Mouse (Mus musculus) cerebellum, postnatal 10 days (tissue): Measurements from ENCODE around the gene Prss16.
A peak's percentile ranks its signal among the peaks of the same experiment; 100 is the strongest.

ENCODE experiments used
- DNase-seq, 2 experiments: peaks; one replicate each; pipeline ENCODE4 v3.0.0; 2021; ENCODE audit warnings: mixed read lengths in 2 of 2

Gene Prss16

DNA sequence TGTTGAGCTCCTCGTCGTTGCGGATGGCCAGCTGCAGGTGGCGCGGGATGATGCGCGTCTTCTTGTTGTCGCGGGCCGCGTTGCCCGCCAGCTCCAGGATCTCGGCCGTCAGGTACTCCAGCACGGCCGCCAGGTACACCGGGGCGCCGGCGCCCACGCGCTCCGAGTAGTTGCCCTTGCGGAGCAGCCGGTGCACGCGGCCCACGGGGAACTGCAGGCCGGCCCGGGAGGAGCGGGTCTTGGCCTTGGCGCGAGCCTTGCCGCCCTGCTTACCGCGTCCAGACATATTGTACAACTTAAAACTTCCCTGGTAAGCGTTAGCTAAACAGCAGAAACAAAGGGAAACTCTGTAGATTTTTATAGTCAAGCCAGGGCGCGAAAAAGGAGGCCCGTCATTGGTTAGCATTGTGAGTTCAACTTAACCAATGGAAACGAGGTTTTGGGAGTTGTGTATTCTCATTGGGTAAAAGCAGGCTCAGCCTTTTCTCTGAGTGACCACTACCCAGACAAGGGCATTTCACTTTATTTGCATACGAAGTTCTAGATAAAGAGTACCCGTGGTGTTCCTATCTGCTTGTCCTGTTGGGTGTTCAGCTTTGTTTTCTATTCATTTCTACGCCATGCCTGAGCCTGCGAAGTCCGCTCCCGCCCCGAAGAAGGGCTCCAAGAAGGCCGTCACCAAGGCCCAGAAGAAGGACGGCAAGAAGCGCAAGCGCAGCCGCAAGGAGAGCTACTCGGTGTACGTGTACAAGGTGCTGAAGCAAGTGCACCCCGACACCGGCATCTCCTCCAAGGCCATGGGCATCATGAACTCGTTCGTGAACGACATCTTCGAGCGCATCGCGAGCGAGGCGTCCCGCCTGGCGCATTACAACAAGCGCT lies 26.0 kb upstream of the Prss16 start, which contains the start of the genes Hist1h2ah and Hist1h2bk:
Hist1h2ah (minus strand) TSS at position 302 of the 882 bp plus-strand sequence.
Hist1h2bk (plus strand) TSS at position 604 of the 882 bp plus-strand sequence.
- DNase-seq, result peak; percentile 85 to 89

DNA sequence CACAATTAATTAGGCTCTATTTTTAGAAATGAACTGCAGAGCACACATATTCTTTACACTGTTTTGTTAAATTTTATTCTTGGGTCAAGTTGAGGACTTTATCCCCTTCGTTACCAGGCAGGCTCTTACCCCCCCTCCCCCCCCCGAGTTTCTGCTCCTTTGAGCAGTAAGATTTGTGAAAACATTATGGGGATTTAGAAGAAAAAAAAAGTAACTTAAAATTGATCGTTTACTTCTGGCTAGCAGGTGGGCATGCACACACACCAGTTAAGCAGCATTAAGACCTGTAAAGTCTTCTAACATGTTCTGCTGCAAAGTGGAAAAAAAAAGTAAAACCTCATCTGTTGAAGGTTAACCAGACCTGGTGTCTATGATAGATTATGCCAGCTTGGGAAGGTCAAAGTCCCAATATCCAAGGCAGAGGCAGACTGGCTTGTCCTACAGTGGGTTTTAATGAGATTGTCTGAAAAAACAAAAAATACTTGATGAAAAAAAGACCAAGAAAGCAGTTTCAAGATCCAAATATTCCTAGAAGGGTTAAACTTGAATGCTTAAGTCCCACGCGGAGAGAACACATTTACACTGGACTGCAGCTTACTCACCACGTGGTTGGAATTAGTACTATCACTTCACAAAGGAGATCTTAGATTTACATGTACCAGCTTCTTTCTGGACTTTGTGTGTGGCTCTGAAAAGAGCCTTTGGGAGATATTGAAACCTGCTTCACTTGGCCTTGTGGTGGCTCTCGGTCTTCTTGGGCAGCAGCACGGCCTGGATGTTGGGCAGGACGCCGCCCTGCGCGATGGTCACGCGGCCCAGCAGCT lies 25.1 kb upstream of the Prss16 start:
- DNase-seq, result no peak

DNA sequence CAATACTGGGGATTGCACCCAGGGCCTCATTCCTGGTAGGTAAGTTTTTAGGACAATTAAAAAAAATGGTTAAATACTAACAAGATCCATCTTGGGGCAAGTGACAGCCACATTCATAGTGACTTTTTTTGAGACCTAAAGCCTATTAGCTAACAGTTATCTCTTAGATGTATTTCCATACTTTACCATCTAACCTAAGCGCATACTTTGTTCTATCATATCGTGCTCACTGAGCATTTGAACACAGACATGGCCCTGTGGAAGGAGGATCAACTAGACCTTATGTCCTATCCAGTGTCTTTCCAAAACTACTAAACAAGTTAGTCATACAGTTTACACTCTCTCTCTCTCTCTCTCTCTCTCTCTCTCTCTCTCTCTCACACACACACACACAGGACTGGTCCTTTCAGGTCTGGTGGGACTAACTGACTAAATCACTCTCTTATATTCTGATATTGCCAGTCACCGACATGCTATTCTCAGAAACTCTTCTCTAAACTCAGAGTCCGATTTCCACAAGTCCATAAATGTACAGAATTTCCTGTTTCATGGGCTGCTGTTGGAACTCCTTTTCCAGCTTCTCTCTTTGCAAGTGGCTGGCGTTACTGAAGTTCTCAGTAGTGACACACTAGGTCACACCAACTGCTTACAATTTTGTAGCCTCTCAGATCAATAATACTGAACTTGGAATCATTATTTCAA lies 24.4 kb upstream of the Prss16 start:
- no peak for DNase-seq

DNA sequence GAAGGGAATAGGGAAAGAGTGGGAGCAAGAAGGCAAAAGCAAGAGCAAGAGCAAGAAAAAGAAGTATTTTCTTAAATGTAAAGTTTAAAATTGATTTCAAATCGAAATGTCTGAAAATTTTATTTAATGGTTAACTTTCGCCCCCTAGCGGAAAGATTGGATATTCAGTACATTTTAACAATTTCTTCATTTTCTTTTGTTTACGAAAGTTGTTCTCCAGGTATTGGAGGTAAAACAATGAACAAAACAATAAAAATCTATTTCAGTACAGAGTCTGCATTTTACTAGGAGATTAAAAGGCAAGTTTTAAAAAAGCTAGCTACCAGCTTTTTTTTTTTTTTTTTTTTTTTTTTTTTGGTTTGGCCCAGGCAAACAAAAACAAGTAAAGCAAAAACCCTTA lies 21.0 kb upstream of the Prss16 start:
- DNase-seq, result peak in 1 of 2 experiments; percentile 72

DNA sequence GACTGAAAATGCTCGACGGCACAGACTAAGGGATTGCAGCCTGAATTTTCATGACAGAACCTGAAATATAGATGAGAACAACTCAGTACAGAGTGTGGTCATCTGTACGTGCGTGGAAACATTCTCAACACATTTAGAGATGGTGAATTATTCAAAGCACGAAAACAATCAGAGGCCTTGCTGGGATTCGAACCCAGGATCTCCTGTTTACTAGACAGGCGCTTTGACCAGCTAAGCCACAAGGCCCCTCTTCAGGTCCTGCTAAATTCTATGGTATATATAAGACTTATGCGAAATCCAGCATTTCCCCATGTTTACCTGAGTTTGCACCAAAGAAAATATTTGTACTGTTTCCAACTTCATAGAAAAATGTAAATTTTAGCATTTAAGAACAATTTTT lies 20.4 kb upstream of the Prss16 start:
- peak in 1 of 2 experiments; percentile 41 for DNase-seq

DNA sequence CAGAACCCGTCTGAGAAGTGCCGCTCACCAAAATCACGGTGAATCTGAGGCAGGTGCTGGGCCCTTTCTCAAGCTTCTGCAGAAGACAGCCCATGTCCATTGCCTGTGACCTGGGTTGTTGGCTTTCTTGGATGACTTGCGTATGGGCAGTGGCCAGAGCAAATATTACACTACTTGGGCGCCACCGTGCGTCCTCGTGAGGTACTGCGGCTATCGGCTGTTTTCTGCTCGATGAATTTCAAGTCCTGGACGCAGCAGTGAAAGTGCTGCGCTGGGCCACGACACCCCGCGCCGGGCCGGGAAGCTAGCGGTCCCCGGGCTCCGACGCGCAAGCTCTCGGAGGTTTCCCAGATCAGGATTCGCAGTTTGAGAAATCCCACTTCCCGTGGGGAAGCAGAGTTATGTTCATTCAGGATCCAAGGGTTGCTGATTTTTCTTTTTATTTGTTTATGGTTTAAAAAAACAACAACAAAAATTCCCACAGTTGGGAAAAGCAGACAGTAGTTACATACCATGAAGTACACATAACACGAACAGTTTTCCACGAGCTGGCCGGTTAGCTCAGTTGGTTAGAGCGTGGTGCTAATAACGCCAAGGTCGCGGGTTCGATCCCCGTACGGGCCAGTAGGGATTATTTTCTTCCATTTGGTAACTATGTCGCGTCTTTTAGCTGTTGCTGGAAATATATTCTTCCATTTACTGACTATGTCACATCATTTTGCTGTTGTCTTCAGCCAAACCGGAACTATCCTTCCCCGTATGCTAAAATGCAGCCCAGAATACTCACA lies 19.3 kb upstream of the Prss16 start:
- DNase-seq, result peak; percentile 97 to 98

DNA sequence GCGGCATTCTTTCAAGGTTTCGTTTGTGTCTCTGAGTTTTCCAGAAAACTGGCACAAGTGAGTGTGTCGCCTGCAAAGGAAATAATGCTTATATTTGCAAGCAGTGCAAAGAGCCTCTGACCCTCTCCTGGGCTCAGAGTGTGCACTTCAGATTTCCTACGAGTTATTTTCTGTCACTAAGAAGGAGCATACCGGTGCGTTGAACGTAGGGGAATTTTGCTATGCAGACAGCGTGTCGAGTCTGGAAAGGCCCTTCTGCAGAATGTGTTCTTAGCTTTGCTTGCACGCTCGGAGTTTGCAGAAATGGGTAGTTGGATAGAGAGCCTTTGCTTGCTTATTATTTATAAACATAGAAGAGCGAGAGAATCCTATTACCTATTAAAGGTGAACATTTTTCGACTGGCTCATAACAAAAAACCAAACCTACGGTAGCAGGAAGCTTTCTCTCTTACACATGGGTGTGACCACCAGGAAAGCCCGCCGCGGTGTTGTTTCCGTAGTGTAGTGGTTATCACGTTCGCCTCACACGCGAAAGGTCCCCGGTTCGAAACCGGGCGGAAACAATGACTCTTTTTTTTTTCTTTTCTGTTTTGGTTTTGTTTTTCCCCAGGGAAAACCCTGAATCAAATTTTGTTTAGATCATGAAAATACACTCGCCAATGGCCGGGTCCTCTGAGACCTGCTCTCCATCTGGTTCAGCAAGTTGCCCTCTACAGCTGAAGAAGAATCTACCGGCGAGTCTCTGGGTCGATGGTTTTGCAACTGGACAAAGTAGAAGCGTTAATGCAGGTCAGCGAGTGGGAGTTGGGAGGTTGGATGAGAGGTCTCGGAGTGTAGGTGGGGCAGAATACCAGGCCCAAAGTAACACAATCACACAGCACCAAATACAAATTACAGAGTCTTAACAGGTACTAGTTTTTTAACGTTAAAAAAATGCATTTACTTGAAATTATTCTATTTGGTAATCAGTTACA lies 16.8 kb upstream of the Prss16 start:
- peak; percentile 92 to 94 for DNase-seq

DNA sequence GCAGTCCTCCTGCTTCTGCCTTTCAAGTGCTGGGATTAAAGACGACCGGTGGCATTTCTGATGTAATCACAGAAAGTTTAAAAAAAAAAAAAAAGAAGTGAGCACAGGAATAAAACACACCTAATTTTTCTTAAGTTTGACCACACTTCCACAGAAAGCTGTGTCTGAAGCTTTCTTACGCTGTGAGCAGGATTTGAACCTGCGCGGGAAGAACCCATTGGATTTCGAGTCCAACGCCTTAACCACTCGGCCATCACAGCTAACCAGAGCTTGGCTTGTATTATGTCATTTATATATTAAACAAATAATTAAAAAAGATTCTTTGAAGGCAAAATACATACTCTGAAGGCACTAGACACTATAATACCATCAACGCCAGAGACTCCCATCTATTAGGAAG lies 12.7 kb upstream of the Prss16 start:
- DNase-seq, result peak; percentile 85

DNA sequence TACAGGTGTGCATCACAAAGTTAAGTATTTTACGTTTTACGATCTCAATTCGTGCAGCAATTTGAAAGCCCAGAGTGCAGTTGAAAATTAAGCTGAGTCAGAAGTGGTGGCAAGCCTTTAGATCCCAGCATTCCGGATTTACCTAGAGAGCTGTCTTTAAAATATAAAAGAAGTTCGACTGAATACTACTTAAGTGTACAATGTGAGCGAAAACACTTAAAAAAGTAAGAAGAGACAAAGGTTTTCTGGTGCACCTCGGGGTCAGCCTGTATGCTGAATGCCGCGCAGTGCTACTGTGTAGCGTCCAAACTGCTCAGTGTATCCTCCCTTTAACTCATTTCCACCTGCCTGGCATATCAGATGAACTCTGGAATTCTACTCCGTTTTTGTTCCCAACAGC lies 12.0 kb upstream of the Prss16 start:
- no peak for DNase-seq

DNA sequence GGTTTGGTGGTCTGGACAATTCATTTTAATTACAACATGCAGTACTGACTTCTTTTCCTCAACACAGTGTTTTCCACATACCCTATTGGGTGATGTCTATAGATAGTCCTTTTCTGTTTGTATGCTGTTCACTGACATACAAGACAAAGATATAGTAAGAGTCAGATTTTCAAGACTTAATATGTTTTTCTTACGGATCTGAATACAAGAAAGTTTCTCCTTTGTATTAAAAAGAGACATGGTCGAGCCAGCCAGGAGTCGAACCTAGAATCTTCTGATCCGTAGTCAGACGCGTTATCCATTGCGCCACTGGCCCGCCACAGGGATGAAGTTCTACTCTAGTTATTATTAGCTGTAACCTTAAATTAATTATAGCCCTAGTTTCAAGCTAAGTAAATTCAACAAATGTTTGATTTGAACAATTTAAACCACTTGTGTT lies 11.4 kb upstream of the Prss16 start:
- peak; percentile 74 to 79 for DNase-seq

DNA sequence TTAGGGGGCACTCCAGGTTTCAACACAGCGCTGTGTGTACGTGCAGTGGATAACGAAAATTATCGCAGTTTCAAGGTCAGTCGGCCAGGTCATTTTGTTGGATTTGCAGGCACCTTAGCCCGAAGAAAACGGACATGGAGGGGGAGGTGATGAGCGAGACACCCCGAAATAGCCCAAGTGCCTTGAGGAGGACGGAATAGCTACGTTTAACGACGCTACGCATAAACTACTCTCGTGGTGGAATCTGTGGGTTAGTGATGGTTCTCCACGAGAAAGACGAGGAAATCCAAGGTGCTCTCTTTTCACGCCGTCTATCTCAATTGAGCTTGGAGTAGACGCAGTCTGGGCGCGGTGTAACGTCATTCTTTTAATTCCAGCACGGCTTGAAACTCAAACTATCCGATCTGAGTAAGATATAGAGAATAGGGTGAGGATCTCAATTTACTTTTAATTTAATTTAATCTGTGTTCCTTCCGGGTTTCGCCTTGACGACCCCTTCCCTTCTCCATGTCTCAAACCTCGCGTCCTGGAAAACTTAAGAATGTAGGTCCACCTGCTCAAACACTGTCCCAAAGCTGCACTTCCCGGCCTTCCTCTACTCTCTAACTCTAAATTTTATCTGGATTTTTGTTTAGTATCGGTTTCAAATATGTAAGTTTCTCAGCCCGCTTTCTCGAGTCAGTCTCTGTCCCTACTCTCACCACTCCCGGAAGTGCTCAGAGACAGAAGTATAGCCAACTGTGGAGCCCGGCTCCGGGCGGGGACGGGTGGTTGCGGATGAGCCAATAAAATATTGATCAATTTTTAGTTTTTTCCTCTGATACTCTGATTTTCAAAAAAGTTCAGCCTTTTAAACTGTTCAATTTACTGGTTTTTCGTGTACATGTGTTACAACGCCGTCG lies 10.6 kb upstream of the Prss16 start:
- DNase-seq, result peak in 1 of 2 experiments; percentile 33

DNA sequence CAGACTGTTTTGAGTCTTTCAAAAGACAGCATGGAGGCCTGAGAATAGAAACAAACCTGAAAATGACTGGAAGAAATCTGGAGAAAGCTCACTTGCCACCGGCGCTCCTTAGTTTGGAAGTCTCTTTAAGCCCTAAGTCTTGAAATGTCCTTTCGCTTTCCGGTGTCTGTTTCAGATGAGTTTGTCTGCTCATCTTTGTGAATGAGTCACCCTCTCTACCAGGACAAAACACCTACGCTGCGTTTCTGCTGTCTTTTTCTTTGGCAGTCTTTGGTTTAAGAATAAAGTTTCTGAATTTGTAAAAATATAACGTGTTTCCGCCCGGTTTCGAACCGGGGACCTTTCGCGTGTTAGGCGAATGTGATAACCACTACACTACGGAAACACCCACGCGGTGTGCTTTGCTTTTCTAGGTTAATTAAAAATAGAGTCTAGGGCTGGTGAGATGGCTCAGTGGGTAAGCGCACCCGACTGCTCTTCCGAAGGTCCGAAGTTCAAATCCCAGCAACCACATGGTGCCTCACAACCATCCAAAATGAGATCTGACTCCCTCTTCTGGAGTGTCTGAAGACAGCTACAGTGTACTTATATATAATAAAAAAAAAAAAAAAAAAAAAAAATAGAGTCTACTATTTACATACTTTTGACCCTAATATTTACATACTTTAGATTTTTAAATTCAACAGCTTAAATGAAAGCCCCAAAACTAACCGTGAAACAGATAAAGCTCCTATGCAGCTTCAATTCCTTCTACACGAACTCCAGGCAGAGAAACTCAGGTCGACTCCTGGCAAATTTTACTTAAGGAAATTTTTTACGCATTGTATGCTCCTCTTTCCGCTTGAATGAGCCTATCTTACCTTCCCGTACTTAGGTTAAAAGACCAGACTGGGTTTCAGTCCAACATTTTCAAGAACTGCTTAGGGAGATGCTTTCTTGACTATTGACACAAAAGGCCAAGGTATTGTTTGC lies 6.2 kb upstream of the Prss16 start:
- peak; percentile 78 for DNase-seq

DNA sequence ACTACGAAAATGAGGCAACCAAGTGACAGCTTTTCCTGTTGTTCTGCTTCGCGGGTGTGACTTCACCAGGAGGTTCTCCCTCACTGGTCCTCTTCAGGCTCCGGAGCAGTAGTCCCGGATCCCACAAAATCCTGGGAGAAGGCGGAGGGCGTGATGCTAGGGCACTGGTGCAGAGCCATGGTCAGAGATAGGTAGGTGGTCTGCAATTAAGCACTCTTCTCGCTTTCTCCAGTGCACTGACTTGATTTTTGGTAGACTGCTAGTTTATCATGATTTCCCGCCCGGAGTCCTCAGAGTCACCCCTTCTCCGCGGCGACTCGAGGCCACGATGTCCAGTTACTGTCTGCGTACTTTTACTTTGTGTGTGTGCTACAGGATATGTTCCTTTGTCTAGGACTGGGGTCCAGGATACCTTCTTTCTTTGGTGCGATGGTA lies 4.9 kb upstream of the Prss16 start:
- DNase-seq, result peak; percentile 37 to 53

DNA sequence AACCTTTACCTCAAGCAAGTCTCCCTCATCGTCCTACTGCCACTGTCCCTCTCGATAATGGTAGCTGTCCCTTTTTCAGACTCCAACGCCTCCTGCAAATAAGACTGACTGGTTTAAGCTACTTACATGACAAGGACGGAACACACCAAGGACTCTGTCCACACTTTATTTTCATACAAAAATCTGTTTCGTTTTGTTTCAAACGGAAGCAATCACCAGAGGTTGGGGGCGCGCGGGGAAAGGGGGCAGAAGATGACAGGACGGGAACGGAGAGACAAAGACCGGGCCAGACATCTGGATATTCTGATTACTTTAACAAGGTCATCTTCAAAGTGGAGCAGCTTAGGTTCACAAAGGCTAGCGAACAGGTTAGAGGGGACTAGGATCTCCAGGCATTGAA lies 4.2 kb upstream of the Prss16 start:
- peak in 1 of 2 experiments; percentile 47 for DNase-seq

DNA sequence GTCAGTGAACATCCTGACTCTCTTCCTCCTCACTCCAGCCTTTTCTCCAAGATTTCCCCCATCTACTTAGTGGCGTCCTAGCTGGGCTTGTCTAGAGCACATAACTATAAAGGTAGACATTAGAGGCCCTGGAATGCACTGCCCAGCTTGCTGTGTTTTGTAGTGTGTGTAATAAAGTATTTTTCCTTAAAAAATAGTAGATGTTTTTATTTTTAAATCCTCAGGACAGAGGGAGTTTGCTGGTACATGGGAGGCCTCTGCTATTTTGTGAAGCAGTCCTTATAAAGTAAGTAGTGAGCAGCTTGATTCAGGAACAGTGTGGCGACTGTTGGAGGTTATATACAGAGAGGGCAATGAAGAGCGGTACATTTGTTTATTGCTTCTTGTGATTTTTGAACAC lies 835 bp downstream of the Prss16 start:
- no peak for DNase-seq

DNA sequence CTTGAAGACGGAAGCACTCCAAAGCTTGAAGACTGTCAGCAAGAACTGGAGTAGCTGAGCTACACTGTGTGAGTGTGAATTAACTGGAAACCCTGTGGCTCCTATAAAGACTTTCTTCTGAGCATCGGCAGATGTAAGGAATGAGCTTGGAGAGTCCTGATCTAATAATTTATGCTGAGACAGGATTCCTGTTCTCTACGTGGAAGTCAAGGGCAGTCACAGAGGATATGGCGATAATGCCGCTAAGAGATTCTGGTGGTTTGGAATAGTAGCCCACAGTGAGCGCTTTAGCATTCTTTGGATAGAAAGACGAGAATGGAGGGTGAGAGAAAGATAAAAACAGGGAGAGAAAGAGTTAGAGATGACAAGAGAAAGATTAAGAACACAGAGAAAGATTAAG lies 1.7 kb downstream of the Prss16 start:
- DNase-seq, result no peak

DNA sequence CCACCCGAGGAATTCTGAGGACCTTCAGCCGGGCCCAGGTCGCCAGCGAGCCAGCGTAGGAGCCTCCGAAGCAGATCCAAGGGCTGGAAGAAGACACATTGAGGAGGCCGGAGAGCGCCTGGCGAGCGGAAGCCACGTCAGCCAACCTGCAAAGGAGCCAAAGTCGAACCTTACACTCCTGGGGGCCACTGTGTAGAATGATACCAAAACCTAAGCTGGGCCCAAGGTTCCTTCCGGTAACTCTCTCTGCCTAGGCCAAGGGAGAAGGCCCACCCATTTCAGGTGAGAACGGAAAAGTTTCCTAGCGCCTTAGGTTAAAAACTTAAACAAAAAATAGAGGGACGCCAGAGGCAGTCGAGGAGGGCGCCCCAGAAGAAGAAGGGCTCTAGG lies 2.4 kb downstream of the Prss16 start:
- DNase-seq, result no peak

DNA sequence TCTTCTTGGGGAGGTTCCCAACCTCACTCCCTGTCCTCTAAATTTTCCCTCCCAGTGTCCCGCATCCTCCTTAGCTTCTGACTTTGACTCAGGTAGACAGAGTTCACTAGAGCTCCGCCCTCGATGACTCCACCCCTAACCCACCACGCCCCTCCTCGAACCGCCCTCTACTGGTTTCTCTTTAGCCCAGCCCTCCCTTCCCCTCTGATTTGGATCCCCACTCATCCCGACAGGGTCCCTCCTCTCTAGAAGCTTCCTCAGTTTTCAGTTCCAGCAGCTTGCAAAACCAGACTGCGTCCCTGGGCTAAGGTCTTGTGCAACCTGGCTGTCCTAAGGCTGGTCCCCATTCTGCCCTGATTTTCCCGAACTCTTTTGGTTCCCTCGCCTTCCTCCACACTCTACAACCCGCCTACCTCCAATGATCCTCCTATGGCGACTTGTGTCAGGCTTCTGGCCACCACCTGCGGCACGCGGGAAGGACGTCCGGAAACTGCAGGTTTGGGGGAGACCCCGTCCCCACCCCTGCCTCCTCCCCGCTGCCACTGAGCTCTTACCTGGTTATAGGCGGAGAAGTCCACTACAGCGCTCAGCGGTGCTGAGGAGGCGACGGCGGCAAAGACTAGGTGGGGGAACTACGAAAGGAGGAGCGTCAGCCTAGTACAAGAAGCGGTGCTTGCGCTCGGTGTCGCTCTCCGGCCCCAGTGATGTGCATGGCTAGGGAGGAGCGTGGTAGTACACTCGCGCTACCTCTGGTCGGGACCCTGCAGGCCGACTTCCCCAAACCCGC lies 3.0 kb downstream of the Prss16 start:
- peak; percentile 44 to 46 for DNase-seq
